Mouse (Mus musculus) gastrocnemius, adult 2 months (tissue): ENCODE data around the gene Cd47. TPM values are rescaled to one million over a fixed set of nuclear protein-coding genes. Genes with fewer than 3 reads are reported as not detected.
A peak's percentile ranks its signal among the peaks of the same experiment; 100 is the strongest.

Experiments
- DNase-seq: peaks from one replicate; pipeline ENCODE4 v3.0.0; 2022
- H3K27ac ChIP-seq: fragments of 200-600 bp; 2 replicates; pipeline ENCODE4 v1.8.1; 2022; ENCODE audit warnings: mild to moderate bottlenecking
- H3K4me3 ChIP-seq: fragments of 200-600 bp; 2 replicates; pipeline ENCODE4 v1.8.1; 2022; ENCODE audit warnings: mild to moderate bottlenecking, moderate library complexity
- CTCF ChIP-seq: fragments of 200-600 bp; IDR thresholded peaks from 2 replicates; pipeline ENCODE4 v1.8.1; 2022; ENCODE audit warnings: antibody characterized with exemption, mild to moderate bottlenecking, moderate library complexity
- intact Hi-C: fragments of 180-260 bp; cut with DNase I; formaldehyde crosslinking; loops from one replicate; pipeline ENCODE4 v1.15.1; 2025
- total RNA-seq, 2 experiments: library from RNA; stranded (reverse); gene quantifications; 2 replicates each; pipeline ENCODE4 v1.2.3; 2021

Cd47 gene
- total RNA-seq, 2 experiments from 2014 or later: 24.0 to 29.3 TPM

- DNase-seq: no peak
- intact Hi-C loops: no loop called here
These were observed 3.4 kb upstream of the Cd47 start for GRCm38 (mm10) chr16:49796954-49797353.

GRCm38 (mm10) chr16:49798790-49799189 lies 1.5 kb upstream of the Cd47 start:
- H3K4me3 ChIP-seq: no peak overlapping the region
- peak overlapping the region; percentile 46; the same call in 1 of the 2 replicates for H3K27ac ChIP-seq
- DNase-seq: no peak
- intact Hi-C loops: no loop called here
- TF ChIP-seq CTCF: no peak

More at GRCm38 (mm10) chr16:49796954-49797353, 3.4 kb upstream of the Cd47 start:
- no peak for TF ChIP-seq CTCF
- no peak overlapping the region for H3K4me3 ChIP-seq
- no peak overlapping the region for H3K27ac ChIP-seq

- intact Hi-C loops: no loop called here
- DNase-seq: no peak
- H3K4me3 ChIP-seq: no peak overlapping the region
- no peak for TF ChIP-seq CTCF
- H3K27ac ChIP-seq: no peak overlapping the region
These were observed 663 bp downstream of the Cd47 start for GRCm38 (mm10) chr16:49800996-49801395.

- DNase-seq: no peak
- TF ChIP-seq CTCF: no peak
- Histone ChIP-seq H3K4me3 (no peak overlapping the region), H3K27ac (no peak overlapping the region)
- intact Hi-C loops: no loop called here
These were observed 1.1 kb downstream of the Cd47 start for GRCm38 (mm10) chr16:49801399-49801798.

- intact Hi-C loops: no loop called here
- no peak for TF ChIP-seq CTCF
- H3K4me3 ChIP-seq: no peak overlapping the region
These were observed 2.7 kb downstream of the Cd47 start for GRCm38 (mm10) chr16:49802993-49803392.

GRCm38 (mm10) chr16:49803932-49804461 lies 3.7 kb downstream of the Cd47 start:
- intact Hi-C loops: no loop called here
- no peak for DNase-seq
- peak overlapping the region; percentile 41 for H3K4me3 ChIP-seq
- no peak for TF ChIP-seq CTCF
- H3K27ac ChIP-seq: peak overlapping the region; percentile 20; the same call in 1 of the 2 replicates

More at GRCm38 (mm10) chr16:49802993-49803392, 2.7 kb downstream of the Cd47 start:
- DNase-seq: no peak
- H3K27ac ChIP-seq: no peak overlapping the region

- intact Hi-C loops: no loop called here
- no peak for DNase-seq
- no peak for TF ChIP-seq CTCF
- no peak overlapping the region for H3K27ac ChIP-seq
- no peak overlapping the region for H3K4me3 ChIP-seq
These were observed 6.6 kb downstream of the Cd47 start for GRCm38 (mm10) chr16:49806920-49807319.

- DNase-seq: no peak
- Histone ChIP-seq H3K27ac (no peak overlapping the region), H3K4me3 (no peak overlapping the region)
- TF ChIP-seq CTCF: no peak
- intact Hi-C loops: no loop called here
These were observed 7.1 kb downstream of the Cd47 start for GRCm38 (mm10) chr16:49807419-49807841.

GRCm38 (mm10) chr16:49807862-49808430 lies 7.6 kb downstream of the Cd47 start:
- Histone ChIP-seq H3K27ac (no peak overlapping the region), H3K4me3 (no peak overlapping the region)
- TF ChIP-seq CTCF: no peak
- intact Hi-C loops: no loop called here
- DNase-seq: no peak

GRCm38 (mm10) chr16:49811897-49812296 lies 11.6 kb downstream of the Cd47 start:
- no peak for TF ChIP-seq CTCF
- no peak for DNase-seq

GRCm38 (mm10) chr16:49812821-49813616 lies 12.7 kb downstream of the Cd47 start:
- no peak for TF ChIP-seq CTCF
- DNase-seq: no peak
- intact Hi-C loops: no loop called here
- H3K4me3 ChIP-seq: no peak overlapping the region
- H3K27ac ChIP-seq: no peak overlapping the region

More at GRCm38 (mm10) chr16:49811897-49812296, 11.6 kb downstream of the Cd47 start:
- Histone ChIP-seq H3K4me3 (no peak overlapping the region), H3K27ac (no peak overlapping the region)
- intact Hi-C loops: no loop called here

GRCm38 (mm10) chr16:49814419-49814818 lies 14.1 kb downstream of the Cd47 start:
- intact Hi-C loops: no loop called here
- no peak for TF ChIP-seq CTCF
- no peak overlapping the region for H3K27ac ChIP-seq
- H3K4me3 ChIP-seq: no peak overlapping the region
- DNase-seq: no peak

- no peak for TF ChIP-seq CTCF
- intact Hi-C loops: no loop called here
- Histone ChIP-seq H3K27ac (no peak overlapping the region), H3K4me3 (no peak overlapping the region)
- no peak for DNase-seq
These were observed 16.6 kb downstream of the Cd47 start for GRCm38 (mm10) chr16:49816889-49817288.
